Mouse (Mus musculus): Measurements from ENCODE around the gene Slc22a29. TPM values are rescaled to one million over a fixed set of nuclear protein-coding genes. Genes with fewer than 3 reads are reported as not detected.
"Not testable (repeated sequence)": the region's sequence is repeated elsewhere in the genome, so short reads cannot be mapped to it uniquely, and the experiment has no call there.

Slc22a29 gene
- polyA plus RNA-seq (2015; fragmentation: Nextera tagmentation; extraction: Ambion mirVana), result not detected in 2 replicates

- no peaks in the 10 kb centered on the region for H3K27me3 ChIP-seq (replicated peaks; ENCODE audit: insufficient read depth, low read length)
- no peak within 1 kb of the TSS for H3K9ac ChIP-seq (replicated peaks; ENCODE audit: low read depth)
- TF ChIP-seq EP300 (IDR thresholded peaks at IDR 0.05) (no peak), CTCF (IDR thresholded peaks at IDR 0.05) (no peak)
- H3K4me1 ChIP-seq (ENCODE audit: insufficient read depth, low read depth, low read length), result no peaks in the 10 kb centered on the region
- no peak within 1 kb of the TSS for H3K27ac ChIP-seq (ENCODE audit: low read length)
- H3K4me2 ChIP-seq (replicated peaks; ENCODE audit: low read depth, low read length), result no peak within 1 kb of the TSS
- WGBS, result 80% methylated on average over 2 of the region's 2 CpGs
- H3K4me3 ChIP-seq (ENCODE audit: low read depth, low read length), result no peak within 1 kb of the TSS
- ATAC-seq (no peak), DNase-seq (ENCODE audit: low spot score) (no peak)
- no peaks in the 10 kb centered on the region for H3K9me3 ChIP-seq (ENCODE audit: low read length)
- no peaks in the 10 kb centered on the region for H3K36me3 ChIP-seq (ENCODE audit: insufficient read depth, low read length)
These were observed at the start of gene Slc22a29 for GRCm38 (mm10) chr19:8218800-8219199. Gene Slc22a29, minus strand, starts transcription at chr19:8218900.

DNA sequence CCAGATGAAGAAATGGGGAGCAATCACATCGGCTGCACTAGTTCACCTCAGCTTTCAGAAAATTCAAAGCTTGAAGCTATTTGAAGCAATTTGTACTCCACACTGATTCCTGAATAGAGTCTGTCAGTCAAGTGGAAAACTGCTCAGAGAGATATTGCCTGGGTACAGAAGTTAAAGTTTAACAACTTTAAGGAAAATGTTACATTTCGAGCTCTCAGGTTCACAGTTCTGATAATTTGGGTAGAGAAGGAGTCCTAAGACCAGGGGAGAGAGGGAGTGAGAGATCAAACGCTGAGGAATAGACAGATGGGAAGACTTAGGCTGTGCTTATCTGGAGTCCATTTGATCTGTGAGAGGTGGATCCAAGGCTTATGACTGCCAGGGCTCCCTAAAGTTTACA, 46.6 kb upstream of the Slc22a29 start:
- WGBS, result 56% methylated on average over 3 of the region's 3 CpGs
- Histone ChIP-seq H3K36me3 (ENCODE audit: insufficient read depth, low read length) (no peaks in the 10 kb centered on the region), H3K4me3 (ENCODE audit: low read depth, low read length) (no peak overlapping the region), H3K4me1 (ENCODE audit: insufficient read depth, low read depth, low read length) (no peaks in the 10 kb centered on the region), H3K27ac (ENCODE audit: low read length) (no peak overlapping the region), H3K4me2 (replicated peaks; ENCODE audit: low read depth, low read length) (no peak overlapping the region), H3K9ac (replicated peaks; ENCODE audit: low read depth) (no peak overlapping the region), H3K9me3 (ENCODE audit: low read length) (no peaks in the 10 kb centered on the region), H3K27me3 (replicated peaks; ENCODE audit: insufficient read depth, low read length) (no peaks in the 10 kb centered on the region)
- ATAC-seq, result no peak
- TF ChIP-seq CTCF (IDR thresholded peaks at IDR 0.05), result no peak
- no peak for TF ChIP-seq EP300 (IDR thresholded peaks at IDR 0.05)
- no peak for DNase-seq (ENCODE audit: low spot score)

DNA sequence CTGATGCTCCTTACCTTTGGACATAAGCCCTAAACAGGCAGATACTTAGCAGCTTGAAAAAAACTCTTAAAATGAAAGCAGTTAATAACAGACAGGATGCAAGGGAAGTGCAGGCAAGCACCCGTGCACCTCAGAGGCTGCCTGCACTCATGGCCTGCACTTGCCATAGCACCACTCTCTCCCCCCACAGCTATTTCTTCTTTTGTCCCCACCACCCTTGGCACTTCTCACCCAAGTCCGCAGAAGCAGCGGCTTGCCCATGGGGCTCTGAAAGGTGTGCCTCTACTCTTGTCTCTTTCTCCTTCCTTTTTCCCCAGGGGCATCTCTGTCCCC, 34.0 kb upstream of the Slc22a29 start:
- no peaks in the 10 kb centered on the region for H3K36me3 ChIP-seq (ENCODE audit: insufficient read depth, low read length)
- ATAC-seq, result no peak
- H3K4me2 ChIP-seq (replicated peaks; ENCODE audit: low read depth, low read length), result peak overlapping the region; percentile 74
- no peaks in the 10 kb centered on the region for H3K27me3 ChIP-seq (replicated peaks; ENCODE audit: insufficient read depth, low read length)
- peak overlapping the region; percentile 61 for H3K4me3 ChIP-seq (ENCODE audit: low read depth, low read length)
- DNase-seq (ENCODE audit: low spot score), result no peak
- TF ChIP-seq CTCF (IDR thresholded peaks at IDR 0.05) (no peak), EP300 (IDR thresholded peaks at IDR 0.05) (no peak)
- H3K9me3 ChIP-seq (ENCODE audit: low read length), result no peaks in the 10 kb centered on the region
- WGBS, result 17% methylated on average over 3 of the region's 3 CpGs
- no peak overlapping the region for H3K27ac ChIP-seq (ENCODE audit: low read length)
- no peaks in the 10 kb centered on the region for H3K4me1 ChIP-seq (ENCODE audit: insufficient read depth, low read depth, low read length)
- no peak overlapping the region for H3K9ac ChIP-seq (replicated peaks; ENCODE audit: low read depth)

DNA sequence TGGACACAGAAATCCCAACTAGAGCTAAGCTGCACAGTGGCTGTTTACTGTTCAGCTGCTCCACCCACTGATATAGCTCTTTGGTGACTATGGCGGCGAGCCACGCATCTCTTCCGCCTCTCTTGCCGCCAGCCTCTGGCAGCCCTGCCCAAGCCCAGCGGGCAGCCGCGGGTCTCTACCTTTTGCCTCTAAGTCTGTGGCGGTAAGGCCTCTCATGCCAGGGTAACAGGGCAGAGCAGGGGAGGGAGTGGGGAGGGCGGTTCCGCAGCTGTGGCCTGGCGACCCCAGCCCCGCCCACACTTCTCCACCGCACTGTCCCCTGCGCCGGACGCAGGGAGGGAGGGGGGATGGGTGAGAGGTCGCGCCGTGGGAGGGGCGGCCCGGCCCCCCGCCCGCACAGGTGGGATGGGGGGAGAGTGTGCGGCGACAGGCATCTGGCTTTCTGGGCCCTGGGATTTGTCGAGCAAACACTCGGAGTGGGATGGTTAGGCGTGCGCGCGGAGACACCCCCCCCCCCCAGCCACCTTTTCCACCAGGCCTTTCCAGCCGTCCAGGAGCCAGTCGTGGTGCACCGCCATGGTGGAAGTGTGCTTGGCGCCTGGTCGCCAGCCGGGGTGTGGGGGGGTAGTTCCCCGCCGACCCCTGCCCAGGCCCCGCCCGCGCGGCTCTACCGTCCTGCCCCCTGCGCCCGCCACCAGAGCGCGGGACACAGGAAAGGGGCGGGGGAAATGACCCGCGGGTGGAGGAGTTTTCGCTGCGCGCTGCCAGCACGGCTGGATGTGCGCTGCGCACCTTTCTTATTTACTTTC, 33.4 kb upstream of the Slc22a29 start:
- H3K27me3 ChIP-seq (replicated peaks; ENCODE audit: insufficient read depth, low read length), result no peaks in the 10 kb centered on the region
- peak overlapping the region; percentile 12; the same call in 1 of the 2 replicates for H3K9ac ChIP-seq (replicated peaks; ENCODE audit: low read depth)
- DNase-seq (ENCODE audit: low spot score) (peak; percentile 72), ATAC-seq (peak; percentile 95)
- H3K4me2 ChIP-seq (replicated peaks; ENCODE audit: low read depth, low read length), result peak overlapping the region; percentile 74
- H3K9me3 ChIP-seq (ENCODE audit: low read length), result no peaks in the 10 kb centered on the region
- no peak for TF ChIP-seq CTCF (IDR thresholded peaks at IDR 0.05)
- TF ChIP-seq EP300 (IDR thresholded peaks at IDR 0.05), result no peak
- no peaks in the 10 kb centered on the region for H3K36me3 ChIP-seq (ENCODE audit: insufficient read depth, low read length)
- WGBS, result 14% methylated on average over 39 of the region's 58 CpGs
- H3K4me1 ChIP-seq (ENCODE audit: insufficient read depth, low read depth, low read length), result no peaks in the 10 kb centered on the region
- H3K4me3 ChIP-seq (ENCODE audit: low read depth, low read length), result peak overlapping the region; percentile 61
- H3K27ac ChIP-seq (ENCODE audit: low read length), result peak overlapping the region; percentile 32

DNA sequence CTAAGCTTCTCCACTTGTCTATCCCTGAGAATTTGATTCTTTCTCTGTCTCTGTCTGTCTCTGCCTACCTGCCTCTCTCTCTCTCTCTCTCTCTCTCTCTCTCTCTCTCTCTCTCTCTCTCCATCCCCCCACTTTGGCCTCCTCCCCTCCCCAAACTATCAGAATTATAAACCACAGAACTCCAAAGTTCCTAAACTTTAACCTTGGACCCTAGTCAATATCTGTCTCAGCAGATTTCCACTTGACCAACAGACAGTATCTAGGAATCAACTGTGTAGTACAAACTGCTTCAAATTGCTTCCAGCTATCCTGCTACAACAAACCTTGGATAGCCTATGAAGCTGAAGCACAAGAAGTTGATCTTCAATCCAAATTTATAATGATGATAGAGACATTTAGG, 10.2 kb upstream of the Slc22a29 start:
- Histone ChIP-seq H3K9ac (replicated peaks; ENCODE audit: low read depth) (no peak overlapping the region), H3K4me2 (replicated peaks; ENCODE audit: low read depth, low read length) (no peak overlapping the region), H3K4me3 (ENCODE audit: low read depth, low read length) (no peak overlapping the region), H3K27me3 (replicated peaks; ENCODE audit: insufficient read depth, low read length) (no peaks in the 10 kb centered on the region), H3K36me3 (ENCODE audit: insufficient read depth, low read length) (no peaks in the 10 kb centered on the region), H3K4me1 (ENCODE audit: insufficient read depth, low read depth, low read length) (no peaks in the 10 kb centered on the region), H3K9me3 (ENCODE audit: low read length) (no peaks in the 10 kb centered on the region), H3K27ac (ENCODE audit: low read length) (no peak overlapping the region)
- TF ChIP-seq EP300 (IDR thresholded peaks at IDR 0.05) (no peak), CTCF (IDR thresholded peaks at IDR 0.05) (no peak)
- DNase-seq (ENCODE audit: low spot score), result no peak
- no peak for ATAC-seq

DNA sequence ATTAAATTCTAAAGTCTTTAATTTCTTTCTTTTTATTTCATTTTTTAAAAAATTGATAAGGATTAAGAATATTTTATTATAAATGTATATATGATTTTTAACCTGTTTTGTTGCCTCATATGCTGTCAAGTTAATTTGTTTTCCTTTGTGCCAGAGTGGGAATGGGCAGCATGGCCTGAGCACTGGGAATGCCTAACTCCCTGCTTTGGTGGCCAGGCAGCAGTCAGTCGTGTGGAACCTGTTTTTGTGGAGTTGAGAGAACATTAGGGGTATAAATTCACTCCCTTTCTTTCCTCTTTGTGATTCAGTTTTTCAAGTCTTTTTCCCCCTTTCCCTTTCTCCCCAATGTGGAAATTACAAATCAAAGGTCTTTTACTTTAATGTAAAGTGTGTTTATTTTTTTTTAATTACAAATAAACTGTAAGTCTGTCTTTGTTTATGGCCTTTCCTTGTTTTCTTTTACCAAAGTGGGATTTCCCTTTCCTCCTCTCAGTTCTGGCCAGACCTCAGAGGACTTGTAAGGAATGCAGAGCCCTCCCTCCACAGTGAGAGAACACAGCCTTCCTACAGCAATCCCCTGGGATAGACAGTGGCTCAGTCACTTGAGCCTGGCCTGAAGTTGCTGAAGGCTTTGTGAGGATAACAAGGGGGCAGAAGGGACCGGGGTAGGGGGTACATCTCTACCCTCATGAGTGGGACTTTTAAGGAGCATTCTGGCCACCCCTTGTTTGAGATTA, 69.7 kb downstream of the Slc22a29 start:
- Histone ChIP-seq H3K27me3 (replicated peaks; ENCODE audit: insufficient read depth, low read length) (no peaks in the 10 kb centered on the region), H3K4me3 (ENCODE audit: low read depth, low read length) (no peak overlapping the region), H3K9me3 (ENCODE audit: low read length) (no peaks in the 10 kb centered on the region), H3K4me1 (ENCODE audit: insufficient read depth, low read depth, low read length) (no peaks in the 10 kb centered on the region), H3K27ac (ENCODE audit: low read length) (no peak overlapping the region), H3K36me3 (ENCODE audit: insufficient read depth, low read length) (no peaks in the 10 kb centered on the region), H3K9ac (replicated peaks; ENCODE audit: low read depth) (no peak overlapping the region), H3K4me2 (replicated peaks; ENCODE audit: low read depth, low read length) (no peak overlapping the region)
- 44% methylated on average over 2 of the region's 2 CpGs for WGBS
- no peak for ATAC-seq
- TF ChIP-seq CTCF (IDR thresholded peaks at IDR 0.05) (no peak), EP300 (IDR thresholded peaks at IDR 0.05) (no peak)
- no peak for DNase-seq (ENCODE audit: low spot score)

DNA sequence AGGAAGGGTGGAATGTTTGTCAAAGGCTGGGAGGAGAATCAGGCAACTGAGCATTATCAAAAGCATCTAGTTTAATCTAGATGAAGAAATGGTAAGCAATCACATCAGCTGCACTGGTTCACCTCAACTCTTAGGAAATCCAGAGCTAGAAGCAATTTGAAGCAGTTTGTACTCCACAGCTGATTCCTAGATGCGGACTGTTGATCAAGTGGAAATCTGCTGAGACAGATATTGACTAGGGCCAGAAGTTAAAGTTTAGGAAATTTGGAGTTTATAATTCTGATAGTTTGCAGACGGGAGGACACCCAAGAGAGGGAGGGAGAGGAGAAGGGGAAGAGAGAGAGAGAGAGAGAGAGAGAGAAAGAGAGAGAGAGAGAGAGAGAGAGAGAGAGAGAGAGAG, 76.0 kb downstream of the Slc22a29 start:
- not testable (repeated sequence) for H3K27ac ChIP-seq (ENCODE audit: low read length); H3K4me1 ChIP-seq (ENCODE audit: insufficient read depth, low read depth, low read length); H3K9ac ChIP-seq (replicated peaks; ENCODE audit: low read depth); H3K4me3 ChIP-seq (ENCODE audit: low read depth, low read length); DNase-seq (ENCODE audit: low spot score); H3K36me3 ChIP-seq (ENCODE audit: insufficient read depth, low read length); H3K27me3 ChIP-seq (replicated peaks; ENCODE audit: insufficient read depth, low read length); H3K9me3 ChIP-seq (ENCODE audit: low read length); H3K4me2 ChIP-seq (replicated peaks; ENCODE audit: low read depth, low read length); ATAC-seq
- WGBS, result 68% methylated on average over 2 of the region's 2 CpGs

DNA sequence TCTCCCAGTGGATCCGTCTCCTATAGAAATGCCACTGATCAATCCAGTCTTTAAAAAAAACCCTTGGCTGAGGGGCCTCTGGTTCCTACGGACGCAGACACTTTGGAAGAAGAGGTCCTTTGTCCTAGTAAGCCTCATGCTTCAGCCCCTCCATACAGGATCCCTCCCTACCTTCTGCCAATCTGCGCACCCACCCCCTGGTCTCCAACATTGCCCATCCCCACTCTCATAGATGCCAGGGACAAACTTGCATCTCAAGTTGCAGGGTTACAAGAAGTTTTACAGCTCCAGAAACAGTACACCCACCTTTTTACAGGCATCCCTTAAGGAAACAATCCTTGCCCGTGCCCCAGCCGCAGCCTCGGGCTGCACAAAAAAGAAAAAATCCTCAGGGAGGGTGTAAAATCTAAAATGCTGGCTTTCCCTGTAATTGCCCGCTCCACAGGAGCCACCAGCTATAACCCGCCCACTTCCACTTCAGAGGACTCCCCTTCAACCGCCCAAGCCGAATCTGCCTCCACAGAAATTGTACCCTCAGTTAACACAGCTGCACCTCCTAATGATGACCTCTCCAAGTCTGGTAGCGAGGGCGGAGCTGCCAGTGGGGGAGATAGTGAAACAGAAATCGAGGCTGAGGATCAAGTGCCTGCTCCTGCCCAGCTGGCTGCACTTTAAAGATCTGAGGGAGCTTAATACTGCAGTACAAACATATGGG, 84.4 kb downstream of the Slc22a29 start:
- not testable (repeated sequence) for H3K4me1 ChIP-seq (ENCODE audit: insufficient read depth, low read depth, low read length); H3K4me2 ChIP-seq (replicated peaks; ENCODE audit: low read depth, low read length); H3K27me3 ChIP-seq (replicated peaks; ENCODE audit: insufficient read depth, low read length); ATAC-seq; H3K36me3 ChIP-seq (ENCODE audit: insufficient read depth, low read length); H3K9me3 ChIP-seq (ENCODE audit: low read length); H3K9ac ChIP-seq (replicated peaks; ENCODE audit: low read depth); H3K4me3 ChIP-seq (ENCODE audit: low read depth, low read length); DNase-seq (ENCODE audit: low spot score); H3K27ac ChIP-seq (ENCODE audit: low read length)
- WGBS, result 58% methylated on average over 14 of the region's 14 CpGs
